ENCODE assay signal across 19 mouse cellular contexts in the genomic region with DNA sequence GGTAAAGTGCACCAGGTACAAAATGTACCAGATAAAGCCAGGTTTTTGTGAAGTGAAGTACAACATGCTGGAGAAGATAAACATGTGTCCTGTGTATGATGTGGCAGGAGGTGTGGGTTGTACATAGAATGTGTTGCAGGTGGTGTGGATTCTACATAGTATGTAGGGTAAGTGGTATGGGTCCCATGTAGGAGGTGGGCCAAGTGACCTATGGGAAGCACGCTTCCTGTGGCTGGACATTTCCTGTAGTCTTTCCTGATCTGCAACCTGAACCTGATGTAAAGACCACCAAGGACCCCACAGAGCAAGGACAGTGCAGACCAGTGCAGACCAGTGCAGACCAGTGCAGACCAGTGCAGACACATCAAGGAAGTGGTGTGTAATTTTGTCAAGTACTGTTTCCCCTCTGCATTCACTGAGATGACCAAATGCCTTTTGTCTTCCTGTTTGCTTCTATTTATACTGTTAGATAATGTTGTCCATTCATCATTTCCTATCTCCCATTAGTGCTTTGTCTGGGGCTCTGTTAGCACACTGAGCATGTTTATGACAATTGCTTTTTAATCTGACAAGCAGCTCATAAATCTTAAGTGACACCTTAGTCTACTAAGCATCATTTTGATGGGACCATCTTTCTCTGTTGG. TPM values are rescaled to one million over a fixed set of nuclear protein-coding genes. Genes with fewer than 3 reads are reported as not detected.
DNase-seq lines count a peak whose midpoint lies in the region; ATAC-seq lines count a peak whose summit lies in the region.
"Had no signal": no experiment of that assay in that cellular context is flagged by ENCODE, and none has a peak within 500 bp of the region (broad histone marks: within the 10 kb centered on the region; RNA-seq: fewer than 3 reads in every experiment).

No protein-coding gene starts in this region.

- DNase-seq in kidney, adult 18-20 months = no peak
- peak; percentile 32 for DNase-seq in kidney, postnatal 10 days
- DNase-seq in lung, postnatal 36 days = peak; percentile 38
- DNase-seq in urinary bladder, postnatal 25 days (ENCODE audit: low spot score) = no peak
- DNase-seq in adrenal gland, postnatal 25 days = no peak
- no peak for DNase-seq in gastrocnemius, postnatal 4 days (ENCODE audit: low spot score in 2 of 2)
- DNase-seq: cerebellum, postnatal 25 days; spleen, adult 18-20 months had no signal

- H3K36me3 ChIP-seq in kidney, embryonic 15.5 days = no peaks in the 10 kb centered on the region
- H3K36me3 ChIP-seq: embryonic facial prominence, embryonic 12.5 days; forebrain, embryonic 10.5 days; midbrain, embryonic 13.5 days had no signal

- H3K9me3 ChIP-seq in kidney, embryonic 15.5 days (replicated peaks) = no peaks in the 10 kb centered on the region
- H3K9me3 ChIP-seq: embryonic facial prominence, embryonic 12.5 days; forebrain, embryonic 10.5 days; midbrain, embryonic 13.5 days had no signal

- peak overlapping the region; percentile 56 for H3K27ac ChIP-seq in kidney, embryonic 15.5 days
- H3K27ac ChIP-seq: embryonic facial prominence, embryonic 12.5 days; forebrain, embryonic 10.5 days; hindbrain, postnatal 0 days; midbrain, embryonic 13.5 days had no signal

- H3K4me1 ChIP-seq in kidney, embryonic 15.5 days = no peaks in the 10 kb centered on the region
- H3K4me1 ChIP-seq: embryonic facial prominence, embryonic 12.5 days; forebrain, embryonic 10.5 days; midbrain, embryonic 13.5 days had no signal

- H3K4me3 ChIP-seq in kidney, embryonic 15.5 days (replicated peaks) = no peak overlapping the region
- H3K4me3 ChIP-seq: embryonic facial prominence, embryonic 12.5 days; forebrain, embryonic 10.5 days; midbrain, embryonic 13.5 days had no signal

- no peak overlapping the region for H3K4me2 ChIP-seq in kidney, embryonic 15.5 days
- H3K4me2 ChIP-seq: embryonic facial prominence, embryonic 12.5 days; midbrain, embryonic 13.5 days had no signal

- H3K9ac ChIP-seq in kidney, embryonic 15.5 days = no peak overlapping the region
- H3K9ac ChIP-seq: embryonic facial prominence, embryonic 12.5 days; midbrain, embryonic 13.5 days had no signal

- no peaks in the 10 kb centered on the region for H3K27me3 ChIP-seq in kidney, embryonic 15.5 days
- H3K27me3 ChIP-seq: embryonic facial prominence, embryonic 12.5 days; midbrain, embryonic 13.5 days had no signal

- ATAC-seq in kidney, embryonic 15.5 days (replicated peaks; ENCODE audit: low FRiP score) = peak; percentile 69
- peak; percentile 34 for ATAC-seq in common myeloid progenitor, adult 5-6 weeks (replicated peaks; ENCODE audit: low read depth, poor library complexity, severe bottlenecking)
- ATAC-seq: hindbrain, postnatal 0 days; midbrain, embryonic 13.5 days had no signal

- 76% methylated on average over 1 of the region's 1 CpGs for WGBS in kidney, embryonic 15.5 days

RNA-seq across cellular contexts. Expression of gene Clec2e, which starts 12.4 kb away (rescaled TPM):
- 0.06 TPM in 1 of 2 replicates, not detected in the other for polyA plus RNA-seq in kidney, embryonic 15.5 days (2015; fragmentation: Nextera tagmentation; extraction: Ambion mirVana)
- total RNA-seq in common myeloid progenitor, adult 5-6 weeks (2017) = not detected in 2 replicates
- not detected in 2 replicates for total RNA-seq in adrenal gland, postnatal 25 days (2021)
- under 1 TPM; 0.29 to 0.47 TPM for total RNA-seq in gastrocnemius, postnatal 4 days (2021)
- total RNA-seq: hindbrain, postnatal 0 days; layer of hippocampus, postnatal 10 days; left cerebral cortex, postnatal 36 days had no signal
- polyA plus RNA-seq: embryonic facial prominence, embryonic 12.5 days; forebrain, embryonic 10.5 days; heart, embryonic 14.5 days; hindbrain, postnatal 0 days; midbrain, embryonic 13.5 days; neural tube, embryonic 11.5 days; testis, adult 2 months had no signal

Comparison
In these comparisons a context has a peak if more than half of its experiments do, and no peak if none do; other contexts are left out.
1. DNase-seq: peak in kidney, postnatal 10 days (single experiment) and lung, postnatal 36 days (single experiment); none in kidney, adult 18-20 months (single experiment), urinary bladder, postnatal 25 days (single experiment), adrenal gland, postnatal 25 days (single experiment) and gastrocnemius, postnatal 4 days (0 of 2).